Mouse (Mus musculus): ENCODE measurements around the gene Gm14085. TPM values are rescaled to one million over a fixed set of nuclear protein-coding genes. Genes with fewer than 3 reads are reported as not detected.

Gene Gm14085
- not detected for polyA plus RNA-seq (2014; fragmentation: Illumina TruSeq; extraction: RNeasy Lipid Tissue Mini Kit (QIAGEN cat#74804); ENCODE audit: low read depth, low replicate concordance)

GRCm38 (mm10) chr2:122484641-122485040, at the start of gene Gm14085:
Gene Gm14085, plus strand, starts transcription at chr2:122484941.

Other genes with a start within 250 kb of the Gm14085 start
- not detected for gene Duox2, start 186.5 kb upstream of the Gm14085 start, polyA plus RNA-seq (2014; fragmentation: Illumina TruSeq; extraction: RNeasy Lipid Tissue Mini Kit (QIAGEN cat#74804); ENCODE audit: low read depth, low replicate concordance)
- gene Duoxa2, start 186.0 kb upstream of the Gm14085 start, polyA plus RNA-seq (2014; fragmentation: Illumina TruSeq; extraction: RNeasy Lipid Tissue Mini Kit (QIAGEN cat#74804); ENCODE audit: low read depth, low replicate concordance), result not detected
- gene Duoxa1, start 171.2 kb upstream of the Gm14085 start, polyA plus RNA-seq (2014; fragmentation: Illumina TruSeq; extraction: RNeasy Lipid Tissue Mini Kit (QIAGEN cat#74804); ENCODE audit: low read depth, low replicate concordance), result not detected
- gene Duox1, start 169.3 kb upstream of the Gm14085 start, polyA plus RNA-seq (2014; fragmentation: Illumina TruSeq; extraction: RNeasy Lipid Tissue Mini Kit (QIAGEN cat#74804); ENCODE audit: low read depth, low replicate concordance), result not detected
- gene Shf, start 115.8 kb upstream of the Gm14085 start, polyA plus RNA-seq (2014; fragmentation: Illumina TruSeq; extraction: RNeasy Lipid Tissue Mini Kit (QIAGEN cat#74804); ENCODE audit: low read depth, low replicate concordance), result not detected
- 1.9 TPM for gene Slc28a2, start 58.5 kb upstream of the Gm14085 start, polyA plus RNA-seq (2014; fragmentation: Illumina TruSeq; extraction: RNeasy Lipid Tissue Mini Kit (QIAGEN cat#74804); ENCODE audit: low read depth, low replicate concordance)
- gene Gatm, start 126.4 kb downstream of the Gm14085 start, polyA plus RNA-seq (2014; fragmentation: Illumina TruSeq; extraction: RNeasy Lipid Tissue Mini Kit (QIAGEN cat#74804); ENCODE audit: low read depth, low replicate concordance), result 7.6 TPM
- 5.2 TPM for gene AA467197, start 152.0 kb downstream of the Gm14085 start, polyA plus RNA-seq (2014; fragmentation: Illumina TruSeq; extraction: RNeasy Lipid Tissue Mini Kit (QIAGEN cat#74804); ENCODE audit: low read depth, low replicate concordance)
- gene Slc30a4, start 217.7 kb downstream of the Gm14085 start, polyA plus RNA-seq (2014; fragmentation: Illumina TruSeq; extraction: RNeasy Lipid Tissue Mini Kit (QIAGEN cat#74804); ENCODE audit: low read depth, low replicate concordance), result 128 TPM